Mouse (Mus musculus) ES-Bruce4 (cell line): ENCODE measurements around the gene Relb.

Experiments
- CTCF ChIP-seq: IDR thresholded peaks from one replicate; pipeline ENCODE4 v1.8.1; 2011; ENCODE audit warnings: low read depth, low read length
- EP300 ChIP-seq: IDR thresholded peaks from 2 replicates; pipeline ENCODE4 v1.6.1; 2011; ENCODE audit warnings: low read depth, low read length; ENCODE audit not compliant: insufficient read depth
- POLR2A ChIP-seq: IDR thresholded peaks from one replicate; pipeline ENCODE4 v1.8.1; 2011; ENCODE audit warnings: low read length; ENCODE audit not compliant: insufficient read depth

GRCm38 (mm10) chr7:19589207-19589606 lies 40.0 kb downstream of the Relb start:
- TF ChIP-seq POLR2A (no peak), CTCF (peak; percentile 72), EP300 (no peak)
